Mouse (Mus musculus) spleen, adult 12 weeks (tissue): ENCODE measurements around the gene Olfr329-ps.
"Not testable (repeated sequence)": the region's sequence is repeated elsewhere in the genome, so short reads cannot be mapped to it uniquely, and the experiment has no call there.

ENCODE experiments used
- DNase-seq: peaks from one replicate; pipeline ENCODE4 v3.0.0; 2022; ENCODE audit warnings: low spot score

Gene Olfr329-ps

DNA sequence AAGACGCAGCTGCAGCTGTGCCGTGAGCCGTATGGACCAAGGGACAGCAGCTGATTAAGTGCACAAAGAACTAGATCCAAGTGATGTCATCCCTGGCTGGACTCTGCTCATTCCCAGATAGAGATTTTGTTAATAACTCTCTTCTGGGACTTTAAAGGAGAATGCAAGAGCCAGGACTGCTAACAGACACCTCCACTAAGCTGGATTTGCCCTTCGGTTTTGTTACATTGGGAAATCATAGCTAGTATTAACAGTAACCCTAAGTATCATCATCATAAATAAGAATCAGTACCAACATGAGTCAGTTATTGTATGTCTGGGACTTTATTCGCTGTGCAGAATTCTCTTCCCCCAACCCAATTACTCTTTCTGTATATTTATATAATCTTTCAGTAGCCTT is at the start of gene Olfr329-ps:
TSS of gene Olfr329-ps (minus strand) at position 101 of the 400 bp plus-strand sequence.
- DNase-seq = no peak

DNA sequence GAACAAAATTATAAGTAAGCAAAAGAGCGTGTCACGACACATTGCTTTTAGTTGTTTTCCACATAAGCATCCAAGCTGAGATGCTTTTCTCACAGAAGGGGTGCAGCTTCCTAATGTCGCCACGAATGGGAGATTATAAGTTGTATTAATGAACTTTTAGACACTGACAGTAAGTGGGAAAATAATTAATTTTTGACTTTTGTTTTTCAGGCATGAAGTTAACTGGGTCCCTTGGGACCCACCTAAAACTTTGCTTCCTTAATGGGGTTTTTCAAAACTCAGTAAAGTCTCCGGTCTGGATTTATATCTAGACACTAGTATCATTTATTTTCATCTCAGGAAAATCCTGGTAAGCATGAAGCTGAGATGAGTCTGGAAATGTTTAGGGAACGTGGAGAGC is 48.6 kb upstream of the Olfr329-ps start, which contains the start of gene Olfr324:
TSS of gene Olfr324 (plus strand) at position 301 of the 400 bp plus-strand sequence.
- DNase-seq = no peak

DNA sequence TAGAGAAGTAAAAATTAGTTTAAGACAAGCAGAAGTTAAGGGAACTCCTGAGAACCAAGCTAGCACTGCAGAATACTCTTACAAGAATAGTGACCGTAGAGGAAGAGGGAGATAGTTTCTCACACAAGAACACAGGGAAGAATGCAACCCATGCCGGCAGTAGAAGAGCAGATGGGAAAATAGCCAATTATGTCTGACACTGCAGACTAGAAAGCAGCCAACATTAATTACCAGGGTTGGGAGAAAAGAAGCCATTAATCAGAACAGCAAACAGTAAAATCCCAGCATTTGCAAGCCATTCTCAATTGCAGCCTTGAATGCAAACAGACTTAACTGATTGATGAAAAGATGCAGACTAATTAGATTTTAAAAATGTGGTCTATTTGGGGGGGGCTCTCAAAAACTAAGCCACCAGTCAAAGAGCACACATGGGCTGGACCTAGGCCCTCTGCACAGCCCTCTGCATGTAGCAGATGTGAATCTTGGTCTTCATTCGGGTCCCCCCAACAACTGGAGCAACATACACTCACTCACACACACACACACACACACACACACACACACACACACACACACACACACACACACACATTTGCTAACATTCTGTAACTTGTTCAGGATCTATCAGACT is 42.5 kb upstream of the Olfr329-ps start:
- DNase-seq = no peak

DNA sequence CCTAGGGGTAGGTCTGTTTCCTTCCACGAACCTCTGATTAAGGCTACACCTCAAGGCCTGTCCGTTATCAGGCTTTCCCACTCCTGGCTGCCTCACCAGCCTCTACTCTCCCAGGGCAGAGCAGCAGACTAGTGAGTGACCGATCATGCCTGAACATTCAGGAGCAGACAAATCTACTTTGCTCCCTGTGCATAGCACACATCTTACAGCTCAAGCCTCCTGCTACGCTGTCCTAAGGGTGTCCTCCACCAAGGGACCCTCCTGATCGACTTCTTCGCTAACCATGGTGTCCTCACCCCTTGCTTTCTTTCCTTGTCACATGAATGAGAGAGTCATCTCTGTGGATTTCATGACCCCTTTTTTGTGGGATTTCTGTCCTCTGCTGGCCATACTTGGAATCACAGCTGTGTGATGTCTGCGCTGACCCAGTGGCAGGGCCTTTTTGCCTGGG is 41.7 kb upstream of the Olfr329-ps start:
- DNase-seq = peak; percentile 60

DNA sequence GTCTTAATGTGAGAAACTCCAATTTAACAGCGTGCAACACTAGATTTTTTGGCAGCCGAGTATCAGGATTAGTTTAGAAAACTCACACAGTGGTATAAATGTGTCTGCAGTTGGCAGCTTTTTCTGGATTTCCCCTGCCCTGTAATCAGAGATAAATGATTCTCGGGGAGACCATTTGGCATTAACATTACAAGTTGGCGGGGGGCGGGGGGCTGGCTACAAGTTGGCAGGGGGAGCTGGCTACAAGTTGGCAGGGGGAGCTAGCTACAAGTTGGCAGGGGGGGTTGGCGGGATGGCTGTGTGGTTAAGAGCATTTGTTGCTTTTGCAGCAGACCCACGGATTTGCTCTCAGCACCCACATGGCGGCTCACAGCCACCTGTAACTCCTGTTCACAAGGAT is 32.4 kb upstream of the Olfr329-ps start:
- no peak for DNase-seq

DNA sequence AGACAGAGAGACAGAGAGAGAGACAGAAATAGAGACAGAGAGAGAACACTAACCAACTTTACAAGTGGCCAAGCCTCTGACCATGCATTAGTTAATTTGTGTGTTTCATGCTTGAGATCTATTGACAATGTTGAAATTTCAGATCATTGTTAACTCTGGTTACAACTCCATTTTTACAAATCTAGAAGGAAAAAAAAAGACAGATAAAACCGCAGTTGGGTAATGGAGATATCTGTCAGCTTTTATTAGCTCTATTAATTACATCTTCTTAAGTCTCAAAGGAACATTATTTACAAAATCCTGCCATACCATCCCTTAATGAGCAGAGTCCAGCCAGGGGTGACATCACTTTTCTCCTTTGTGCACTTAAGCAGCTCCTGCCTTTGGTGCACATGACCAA is 31.2 kb upstream of the Olfr329-ps start, which contains the start of gene Olfr325:
TSS of gene Olfr325 (plus strand) at position 301 of the 400 bp plus-strand sequence.
- no peak for DNase-seq

DNA sequence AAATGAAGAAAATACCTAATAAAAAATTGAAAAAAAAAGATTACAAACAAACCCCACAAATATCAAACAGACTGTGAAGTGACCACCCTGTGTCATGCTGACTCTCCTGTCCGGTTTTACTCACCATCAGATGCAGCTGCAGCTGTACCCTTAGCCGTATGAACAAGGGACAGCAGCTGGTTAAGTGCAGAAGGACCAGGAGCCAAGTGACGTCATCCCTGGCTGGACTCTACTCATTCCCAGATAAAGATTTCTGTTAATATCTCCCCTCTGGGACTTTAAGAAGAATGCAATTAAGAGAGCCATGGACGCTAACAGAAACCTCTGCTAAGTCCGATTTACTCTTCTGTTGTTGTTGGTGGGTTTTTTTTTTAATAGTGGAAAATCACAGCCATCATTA is 24.2 kb upstream of the Olfr329-ps start, which contains the start of gene Olfr224:
TSS of gene Olfr224 (minus strand) at position 149 of the 400 bp plus-strand sequence.
- no peak for DNase-seq

DNA sequence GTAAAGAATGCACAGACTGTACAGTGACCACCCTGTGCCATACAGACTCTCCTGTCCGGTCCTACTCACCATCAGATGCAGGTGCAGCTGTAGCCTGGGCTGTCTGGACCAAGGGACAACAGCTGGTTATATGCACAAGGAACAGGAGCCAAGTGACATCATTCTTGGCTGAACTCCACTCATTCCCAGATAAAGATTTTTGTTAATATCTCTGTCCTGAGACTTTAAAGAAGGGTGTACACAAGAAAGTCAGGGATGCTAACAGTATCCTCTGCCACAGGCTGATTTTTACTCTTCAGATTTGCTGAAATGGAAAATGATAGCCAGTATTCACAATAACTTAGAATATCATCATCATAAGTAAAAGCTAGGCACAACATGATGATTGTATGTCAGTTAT is 9.3 kb upstream of the Olfr329-ps start, which contains the start of gene Olfr328:
TSS of gene Olfr328 (minus strand) at position 101 of the 400 bp plus-strand sequence.
- DNase-seq = no peak

DNA sequence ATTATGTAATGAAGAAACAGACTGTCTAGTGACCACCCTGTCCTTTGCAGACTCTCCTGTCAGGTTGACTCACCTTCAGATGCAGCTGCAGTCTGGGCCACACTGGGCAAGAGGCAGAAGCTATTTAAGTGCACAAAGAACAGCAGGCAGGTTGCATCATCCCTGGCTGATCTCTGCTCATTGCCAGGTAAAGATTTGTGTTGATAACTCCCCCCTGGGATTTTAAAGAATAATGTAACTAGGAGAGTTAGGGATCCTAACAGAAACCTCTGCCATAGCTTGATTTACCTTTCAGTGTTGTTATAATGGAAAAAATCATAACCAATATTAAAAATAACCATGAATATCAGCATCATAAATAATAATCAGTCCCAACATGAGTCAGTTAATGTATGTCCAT is 11.5 kb downstream of the Olfr329-ps start, which contains the start of gene Olfr330:
TSS of gene Olfr330 (minus strand) at position 101 of the 400 bp plus-strand sequence.
- not testable (repeated sequence) for DNase-seq

DNA sequence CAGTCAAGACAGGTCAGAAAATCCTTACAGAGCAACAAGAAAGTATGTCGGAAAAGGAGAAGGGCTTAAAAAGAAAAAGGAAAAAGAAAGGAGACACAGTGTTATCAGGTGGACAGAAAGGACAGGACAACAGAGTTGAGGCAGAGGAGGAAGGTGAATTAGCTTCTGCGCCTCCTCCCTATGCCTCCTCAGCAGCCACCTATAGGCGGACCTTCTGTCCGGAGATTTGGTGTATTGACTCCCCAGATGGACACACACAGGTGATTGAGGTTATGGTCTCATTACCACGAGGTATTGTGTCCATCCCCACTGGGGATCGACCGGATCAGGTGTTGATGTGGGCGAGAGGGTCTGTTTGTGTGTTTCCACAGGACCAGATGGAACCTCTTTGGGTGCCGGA is 26.5 kb downstream of the Olfr329-ps start:
- not testable (repeated sequence) for DNase-seq

DNA sequence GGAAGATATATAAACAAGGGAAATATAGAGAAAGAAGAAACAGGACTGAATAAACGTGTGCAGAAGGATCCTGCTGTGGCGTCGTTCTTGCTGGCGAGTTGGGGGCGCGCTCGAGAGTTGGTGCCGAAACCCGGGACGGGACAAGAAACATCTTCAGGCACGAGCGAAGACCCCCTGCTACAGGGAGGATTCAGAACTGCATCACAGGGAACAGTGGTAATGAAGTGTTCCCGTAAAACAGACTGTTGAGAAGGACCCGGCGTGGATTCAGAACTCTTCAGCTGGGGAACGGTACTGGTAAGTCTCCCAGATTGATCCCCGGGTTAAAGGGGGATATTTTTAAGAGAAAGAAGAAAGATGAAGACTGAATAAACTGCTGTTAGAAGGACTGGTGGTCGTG is 27.3 kb downstream of the Olfr329-ps start:
- DNase-seq = not testable (repeated sequence)

DNA sequence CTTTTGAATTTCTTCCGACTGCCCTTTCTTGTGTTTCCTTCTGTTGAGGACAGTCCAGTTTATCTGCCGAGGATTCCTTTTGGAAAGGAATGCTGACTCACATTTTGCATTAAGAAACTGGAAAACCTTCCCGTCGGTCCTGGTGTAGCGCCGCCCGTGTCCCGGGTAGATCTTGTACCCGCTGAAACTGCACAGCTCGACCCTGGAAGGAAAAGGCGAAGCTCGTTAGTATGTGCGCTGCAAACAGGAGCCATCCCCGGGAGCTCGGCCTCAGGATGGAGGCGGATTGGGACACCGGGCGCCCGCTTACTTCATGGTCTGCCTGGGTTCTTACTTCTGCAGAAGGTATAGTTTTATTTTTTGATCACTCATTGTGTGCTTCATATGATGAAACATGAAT is 37.2 kb downstream of the Olfr329-ps start:
- not testable (repeated sequence) for DNase-seq

DNA sequence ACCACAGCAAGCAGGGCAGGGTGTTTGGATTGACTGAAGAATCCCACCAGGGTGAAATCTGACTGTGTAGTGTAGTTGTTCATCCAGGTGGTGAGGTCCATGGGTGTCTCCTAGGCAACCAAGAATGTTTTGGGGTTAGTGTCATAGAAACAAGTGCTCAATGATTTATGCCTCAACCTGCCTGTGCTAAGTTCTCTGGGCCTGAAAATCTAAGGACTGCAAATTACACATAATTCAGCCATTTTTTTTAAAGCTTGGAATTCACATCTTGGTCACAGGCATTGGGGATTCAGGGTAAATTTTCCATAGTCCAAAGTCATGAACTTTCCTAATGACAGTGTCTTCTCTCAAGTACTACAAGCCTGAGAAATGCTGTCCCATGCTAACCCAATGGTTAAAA is 43.8 kb downstream of the Olfr329-ps start, which contains the start of gene Olfr331:
TSS of gene Olfr331 (minus strand) at position 101 of the 400 bp plus-strand sequence.
- DNase-seq = not testable (repeated sequence)

DNA sequence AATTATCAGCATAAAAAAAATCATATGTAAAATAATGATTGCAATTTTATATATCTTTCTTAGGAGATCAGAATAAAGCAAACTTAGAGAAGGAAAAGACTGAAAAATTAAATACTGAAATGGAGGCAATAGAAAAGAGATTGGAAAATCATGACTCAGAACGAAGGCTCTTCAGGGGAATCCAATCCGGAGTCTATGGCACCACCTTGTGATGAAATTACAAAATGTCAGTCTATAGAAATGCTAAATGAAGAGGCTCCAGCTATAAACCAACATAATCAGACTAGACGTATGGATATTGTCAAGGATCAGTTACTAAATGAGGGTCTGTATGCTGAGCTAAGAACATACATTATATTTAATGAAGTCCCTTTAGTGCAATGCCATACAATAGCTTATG is 46.9 kb downstream of the Olfr329-ps start:
- DNase-seq = no peak

DNA sequence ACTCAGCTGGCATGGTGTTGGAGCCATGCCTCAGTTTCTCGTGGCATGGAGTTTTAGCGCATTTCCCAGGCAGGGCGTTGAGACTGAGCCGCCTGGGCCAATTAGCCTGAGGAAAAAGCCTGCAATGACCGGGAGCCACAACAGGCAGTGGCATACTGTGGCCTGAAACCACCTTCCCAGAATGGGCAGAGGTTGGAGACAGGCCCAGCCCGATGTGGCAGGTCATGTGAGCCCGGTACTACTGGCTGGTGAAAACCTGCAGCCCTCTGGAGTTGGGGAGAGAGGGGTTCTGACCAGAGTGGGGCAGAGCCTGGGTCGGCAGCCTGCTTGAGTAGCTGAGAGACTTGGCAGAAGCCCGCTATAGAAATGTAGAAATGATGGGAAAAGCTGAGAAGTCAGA is 47.5 kb downstream of the Olfr329-ps start:
- DNase-seq = no peak

DNA sequence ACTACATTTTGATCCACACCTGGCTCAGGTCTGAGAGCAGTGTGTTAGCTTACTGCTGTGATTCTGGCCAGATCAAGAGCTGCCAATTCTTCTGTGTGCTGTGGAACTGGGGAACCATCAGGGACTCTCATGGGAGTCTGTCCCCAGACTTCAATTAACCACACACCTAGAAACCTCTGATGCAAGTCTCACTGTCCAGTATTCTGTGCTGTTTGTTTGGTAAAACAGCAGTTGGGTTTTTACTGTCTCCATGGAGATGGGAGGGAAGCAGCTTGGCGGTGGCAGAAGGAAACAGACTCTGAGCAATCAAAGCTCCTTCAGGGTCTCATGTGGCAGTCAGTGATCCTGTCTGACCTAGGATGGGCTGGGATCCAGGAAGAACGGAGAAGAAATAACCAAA is 53.8 kb downstream of the Olfr329-ps start, which contains the start of gene Olfr332:
TSS of gene Olfr332 (minus strand) at position 101 of the 400 bp plus-strand sequence.
- no peak for DNase-seq
